Mouse (Mus musculus): ENCODE results near the gene Tdrd7. TPM values are rescaled to one million over a fixed set of nuclear protein-coding genes. Genes with fewer than 3 reads are reported as not detected.
A peak's percentile ranks its signal among the peaks of the same experiment; 100 is the strongest.

Tdrd7 gene
- polyA plus RNA-seq (2016; fragmentation: Nextera tagmentation; extraction: Ambion mirVana), result 20.9 and 22.3 TPM in 2 replicates

DNA sequence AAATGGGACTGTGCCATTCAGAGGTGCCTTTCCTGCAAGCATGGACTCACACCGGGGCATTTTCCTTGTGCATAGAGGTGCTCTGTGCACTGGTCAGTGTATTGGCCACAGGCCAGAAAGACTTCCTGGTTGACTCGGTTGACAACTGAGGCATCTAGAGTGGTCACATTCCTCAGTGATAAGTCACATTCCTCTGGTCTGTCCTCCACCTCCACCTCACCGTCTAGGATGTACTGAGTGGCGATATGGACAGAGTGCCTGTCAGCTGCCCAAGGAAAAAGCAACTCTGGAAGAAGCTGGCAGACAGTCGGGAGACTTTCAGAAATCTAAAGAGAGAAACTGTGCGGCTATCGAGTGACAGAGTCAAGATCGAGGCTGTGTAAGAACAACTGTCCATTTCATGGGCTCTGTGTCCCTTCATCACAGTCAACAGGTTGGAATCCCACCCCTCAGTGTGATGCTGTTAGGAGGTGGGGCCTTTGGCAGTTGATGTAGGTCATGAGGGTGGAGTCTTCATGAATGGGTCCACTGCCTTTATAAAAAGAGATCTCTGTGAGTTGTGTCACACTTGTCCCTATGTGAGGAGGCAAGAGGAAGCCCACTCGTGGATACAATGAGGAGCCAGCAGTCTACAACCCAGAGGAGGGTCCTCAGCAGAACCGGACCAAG lies at the start of gene Tdrd7:
Gene Tdrd7, plus strand, starts transcription at position 564 of the 669 bp plus-strand sequence.
- H3K4me1 ChIP-seq (replicated peaks), result peaks cover 44% of the 10 kb centered on the region
- ATAC-seq (ENCODE audit: insufficient number of reproducible peaks, low FRiP score), result peak; percentile 79
- peak within 1 kb of the TSS; percentile 52 for H3K27ac ChIP-seq (ENCODE audit: poor library complexity, severe bottlenecking)
- no peaks in the 10 kb centered on the region for H3K36me3 ChIP-seq
- no peaks in the 10 kb centered on the region for H3K9me3 ChIP-seq (replicated peaks)
- 15% methylated on average over 10 of the region's 10 CpGs for WGBS
- no peaks in the 10 kb centered on the region for H3K27me3 ChIP-seq (replicated peaks)
- peak within 1 kb of the TSS; percentile 53 for H3K9ac ChIP-seq
- peak within 1 kb of the TSS; percentile 33 for H3K4me3 ChIP-seq
- H3K4me2 ChIP-seq, result peak within 1 kb of the TSS; percentile 66

DNA sequence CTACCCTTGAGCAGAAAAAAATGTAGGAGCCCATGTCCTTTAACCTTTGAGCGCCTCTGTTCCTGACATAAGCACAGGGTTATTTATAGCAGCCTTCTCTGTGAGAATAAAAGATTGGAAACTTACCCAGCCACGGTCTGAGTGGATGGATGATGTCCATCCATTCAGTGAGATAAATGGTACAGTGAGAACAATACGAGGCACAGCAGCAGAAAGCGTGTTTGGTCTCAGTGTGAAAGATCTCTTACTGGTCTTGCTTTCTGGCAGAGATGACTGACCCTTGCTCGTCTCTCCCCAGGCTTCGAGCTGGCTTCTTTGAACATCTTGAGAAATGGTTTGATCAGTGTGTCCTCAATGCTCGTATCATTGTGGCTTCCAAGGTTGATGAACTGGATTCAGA lies 48.0 kb upstream of the Tdrd7 start:
- WGBS, result 54% methylated on average over 7 of the region's 7 CpGs
- Histone ChIP-seq H3K9ac (no peak overlapping the region), H3K4me1 (replicated peaks) (no peaks in the 10 kb centered on the region; the same call in 1 of the 2 replicates), H3K4me2 (no peak overlapping the region), H3K27ac (ENCODE audit: poor library complexity, severe bottlenecking) (no peak overlapping the region; the same call in 1 of the 2 replicates), H3K9me3 (replicated peaks) (0 out of 2 replicates have a peak, but pooled peaks cover 5% of the 10 kb centered on the region), H3K4me3 (no peak overlapping the region), H3K27me3 (replicated peaks) (peaks cover 3% of the 10 kb centered on the region; the same call in 1 of the 2 replicates), H3K36me3 (no peaks in the 10 kb centered on the region)
- no peak for ATAC-seq (ENCODE audit: insufficient number of reproducible peaks, low FRiP score)

DNA sequence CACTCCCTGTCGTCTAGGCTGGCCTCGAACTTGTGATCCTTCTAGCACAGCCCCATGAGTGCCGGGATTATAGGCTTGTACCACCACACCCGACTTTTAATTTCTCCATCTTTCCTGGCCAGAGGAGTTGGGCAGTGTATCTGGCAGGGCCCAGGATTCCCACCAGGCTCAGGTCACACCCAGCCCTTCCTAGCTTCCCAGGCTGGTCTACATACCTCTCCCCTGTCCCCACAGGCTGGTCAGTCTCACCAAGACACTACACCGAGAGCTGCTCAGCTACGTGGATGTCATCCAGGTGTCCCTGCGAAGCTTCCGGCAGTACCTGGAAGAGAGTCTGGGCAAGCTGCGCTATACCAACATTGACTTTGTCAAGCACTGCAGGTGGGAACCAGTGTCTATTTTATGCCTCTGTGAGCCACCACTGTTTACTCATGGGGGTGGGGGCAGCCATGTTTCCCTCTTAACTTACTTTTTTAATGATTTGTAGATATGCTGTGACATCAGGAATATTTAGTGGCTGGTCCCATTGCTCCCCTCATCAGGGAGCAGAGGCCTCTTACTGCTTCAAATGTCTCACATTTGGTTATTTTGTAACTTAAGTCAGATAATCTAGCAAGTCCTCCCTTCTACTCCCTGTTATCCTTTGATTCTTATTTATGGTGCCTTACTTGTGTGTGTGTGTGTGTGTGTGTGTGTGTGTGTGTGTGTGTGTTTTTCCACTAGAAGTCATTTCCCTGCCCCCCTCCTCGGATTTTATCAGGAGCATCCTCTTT lies 43.3 kb upstream of the Tdrd7 start:
- H3K27me3 ChIP-seq (replicated peaks), result 0 out of 2 replicates have a peak, but pooled peaks cover 3% of the 10 kb centered on the region
- no peaks in the 10 kb centered on the region for H3K36me3 ChIP-seq
- no peak for ATAC-seq (ENCODE audit: insufficient number of reproducible peaks, low FRiP score)
- H3K27ac ChIP-seq (ENCODE audit: poor library complexity, severe bottlenecking), result no peak overlapping the region
- H3K9ac ChIP-seq, result no peak overlapping the region
- H3K9me3 ChIP-seq (replicated peaks), result 0 out of 2 replicates have a peak, but pooled peaks cover 5% of the 10 kb centered on the region
- H3K4me3 ChIP-seq, result no peak overlapping the region
- H3K4me2 ChIP-seq, result no peak overlapping the region
- 79% methylated on average over 10 of the region's 10 CpGs for WGBS
- H3K4me1 ChIP-seq (replicated peaks), result no peaks in the 10 kb centered on the region; the same call in 1 of the 2 replicates

DNA sequence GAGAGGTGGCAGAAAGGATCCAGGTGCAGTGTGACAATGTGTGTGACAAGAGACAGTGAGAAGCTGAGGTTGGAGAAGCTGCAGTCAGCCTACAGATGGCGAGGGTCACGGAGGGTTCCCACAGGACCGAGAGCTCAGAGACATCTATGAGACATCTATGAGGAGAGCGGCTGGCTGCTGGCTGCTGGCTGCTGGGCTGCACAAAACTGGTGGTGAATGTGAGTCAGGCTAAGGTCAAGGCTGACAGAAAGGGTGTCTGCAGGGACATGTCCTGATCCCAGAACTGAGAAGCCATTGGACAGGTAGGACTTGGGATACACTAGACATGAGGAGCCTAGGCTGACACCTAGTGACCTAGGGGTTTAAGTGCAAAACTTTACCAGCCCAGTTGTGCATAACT lies 41.1 kb upstream of the Tdrd7 start:
- Histone ChIP-seq H3K9ac (no peak overlapping the region), H3K4me2 (no peak overlapping the region), H3K27me3 (replicated peaks) (0 out of 2 replicates have a peak, but pooled peaks cover 3% of the 10 kb centered on the region), H3K9me3 (replicated peaks) (no peaks in the 10 kb centered on the region), H3K4me3 (no peak overlapping the region), H3K36me3 (no peaks in the 10 kb centered on the region), H3K4me1 (replicated peaks) (no peaks in the 10 kb centered on the region; the same call in 1 of the 2 replicates), H3K27ac (ENCODE audit: poor library complexity, severe bottlenecking) (no peak overlapping the region)
- WGBS, result 83% methylated on average over 4 of the region's 4 CpGs
- no peak for ATAC-seq (ENCODE audit: insufficient number of reproducible peaks, low FRiP score)

DNA sequence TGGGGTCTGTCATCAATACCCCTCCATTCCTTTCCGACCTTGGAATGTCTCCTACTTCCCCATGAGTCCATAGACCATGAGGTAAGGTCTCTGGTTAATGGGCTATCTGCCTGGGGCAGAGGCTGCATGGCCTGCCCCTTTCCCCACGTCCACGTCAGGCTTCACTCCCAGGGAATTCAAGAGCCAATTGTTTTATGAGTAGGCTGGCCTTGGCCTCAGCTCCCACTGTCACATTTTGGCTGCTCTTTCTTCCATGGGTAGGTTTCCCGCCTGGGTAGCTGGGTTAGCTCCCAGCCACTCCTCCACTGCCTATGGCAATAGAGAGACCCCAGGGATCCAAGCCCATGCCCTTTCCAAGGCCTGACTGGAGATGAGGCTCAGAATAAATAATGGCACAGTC lies 36.6 kb upstream of the Tdrd7 start:
- Histone ChIP-seq H3K9ac (no peak overlapping the region), H3K4me1 (replicated peaks) (no peaks in the 10 kb centered on the region), H3K36me3 (no peaks in the 10 kb centered on the region), H3K9me3 (replicated peaks) (no peaks in the 10 kb centered on the region), H3K27me3 (replicated peaks) (no peaks in the 10 kb centered on the region), H3K4me3 (no peak overlapping the region), H3K27ac (ENCODE audit: poor library complexity, severe bottlenecking) (no peak overlapping the region), H3K4me2 (no peak overlapping the region)
- no peak for ATAC-seq (ENCODE audit: insufficient number of reproducible peaks, low FRiP score)
- WGBS, result 80% methylated on average over 4 of the region's 4 CpGs

DNA sequence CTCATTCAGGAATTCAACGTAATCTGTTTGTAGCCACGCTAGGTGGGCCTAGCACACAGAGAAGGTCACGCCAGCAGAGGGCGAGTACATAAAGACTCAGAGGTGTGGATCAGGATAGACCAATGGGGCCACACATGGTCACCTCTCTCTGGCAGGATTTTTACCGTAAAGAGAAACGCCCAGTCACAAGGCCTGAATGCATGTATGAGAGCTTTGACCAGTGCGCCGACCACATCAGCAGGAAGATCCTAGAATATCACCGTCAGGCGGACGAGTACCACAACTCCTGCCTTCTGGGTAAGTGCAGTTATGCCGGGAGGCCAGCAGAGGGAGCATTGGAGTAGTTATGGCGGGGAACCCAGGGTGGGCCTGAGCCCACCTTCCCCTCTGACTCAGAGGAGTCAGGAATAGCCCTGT lies 23.5 kb upstream of the Tdrd7 start:
- no peaks in the 10 kb centered on the region for H3K9me3 ChIP-seq (replicated peaks)
- no peak overlapping the region for H3K9ac ChIP-seq
- WGBS, result 18% methylated on average over 13 of the region's 13 CpGs
- no peaks in the 10 kb centered on the region for H3K36me3 ChIP-seq
- ATAC-seq (ENCODE audit: insufficient number of reproducible peaks, low FRiP score), result 0 out of 2 replicates have a peak, but pooled peaks have one; percentile 48
- peak overlapping the region; percentile 21 for H3K4me2 ChIP-seq
- no peaks in the 10 kb centered on the region for H3K27me3 ChIP-seq (replicated peaks)
- H3K27ac ChIP-seq (ENCODE audit: poor library complexity, severe bottlenecking), result no peak overlapping the region
- no peaks in the 10 kb centered on the region; the same call in 1 of the 2 replicates for H3K4me1 ChIP-seq (replicated peaks)
- H3K4me3 ChIP-seq, result no peak overlapping the region

DNA sequence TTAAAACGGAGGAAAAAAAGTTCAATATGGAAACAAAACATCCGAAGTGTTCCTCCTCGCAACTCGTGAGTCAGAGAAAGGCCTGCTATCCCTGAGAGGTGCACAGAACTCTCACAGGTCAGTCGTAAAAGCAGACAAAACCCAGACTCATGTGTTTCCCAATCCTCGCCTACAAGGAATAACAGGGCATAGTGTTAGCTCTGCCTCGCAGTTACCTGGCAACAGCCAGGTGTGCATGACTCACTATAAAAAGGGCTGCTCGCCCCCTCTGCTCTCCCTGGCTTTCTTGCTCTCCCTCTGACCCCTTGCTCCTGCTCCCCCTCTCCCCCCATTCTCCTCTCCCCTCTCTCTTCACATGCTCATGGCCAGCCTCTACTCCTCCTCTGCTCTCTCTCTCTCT lies 17.4 kb upstream of the Tdrd7 start:
- Histone ChIP-seq H3K36me3 (no peaks in the 10 kb centered on the region), H3K4me3 (no peak overlapping the region), H3K9ac (no peak overlapping the region), H3K27me3 (replicated peaks) (no peaks in the 10 kb centered on the region; the same call in 1 of the 2 replicates), H3K27ac (ENCODE audit: poor library complexity, severe bottlenecking) (no peak overlapping the region), H3K9me3 (replicated peaks) (no peaks in the 10 kb centered on the region), H3K4me1 (replicated peaks) (peaks cover 13% of the 10 kb centered on the region), H3K4me2 (no peak overlapping the region)
- no peak for ATAC-seq (ENCODE audit: insufficient number of reproducible peaks, low FRiP score)
- WGBS, result 78% methylated on average over 8 of the region's 8 CpGs

DNA sequence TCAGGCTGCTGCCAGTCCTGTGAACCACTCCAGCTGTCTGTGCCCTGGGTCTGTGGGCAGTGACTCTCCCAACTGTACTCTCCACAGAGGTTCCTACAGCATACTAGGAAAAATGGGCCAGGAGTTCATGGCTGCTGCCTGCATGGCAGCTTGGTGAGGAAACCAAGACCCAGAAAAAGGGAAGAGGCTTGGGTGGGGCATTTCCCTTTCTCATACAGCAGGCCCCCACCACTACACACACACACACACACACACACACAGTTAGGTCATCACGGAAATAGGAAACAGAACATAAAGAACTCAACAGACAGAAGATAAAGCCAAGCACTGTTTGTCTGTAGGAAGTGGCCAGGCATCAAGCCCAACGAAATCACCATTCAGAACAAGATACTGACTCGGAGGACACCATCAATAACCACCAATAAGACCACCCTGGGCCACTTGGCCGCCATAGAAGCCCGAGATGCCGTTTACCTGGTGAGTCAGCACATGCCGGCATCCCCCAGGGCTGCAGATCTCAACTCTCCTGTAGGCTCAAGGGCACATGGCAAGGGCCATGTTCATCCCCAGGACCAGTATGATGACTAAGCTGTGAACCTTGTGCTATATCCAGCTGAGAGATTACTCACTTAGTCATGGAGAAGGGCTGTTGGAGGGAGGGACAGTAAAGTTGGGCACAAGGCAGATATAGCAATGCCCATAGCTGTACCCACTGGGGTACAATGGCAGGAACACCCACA lies 15.9 kb upstream of the Tdrd7 start:
- H3K27me3 ChIP-seq (replicated peaks), result no peaks in the 10 kb centered on the region; the same call in 1 of the 2 replicates
- H3K27ac ChIP-seq (ENCODE audit: poor library complexity, severe bottlenecking), result no peak overlapping the region
- no peaks in the 10 kb centered on the region for H3K36me3 ChIP-seq
- no peak overlapping the region for H3K4me2 ChIP-seq
- H3K9me3 ChIP-seq (replicated peaks), result no peaks in the 10 kb centered on the region
- H3K4me1 ChIP-seq (replicated peaks), result peaks cover 13% of the 10 kb centered on the region
- no peak overlapping the region for H3K9ac ChIP-seq
- WGBS, result 58% methylated on average over 7 of the region's 7 CpGs
- peak; percentile 40; the same call in 1 of the 2 replicates for ATAC-seq (ENCODE audit: insufficient number of reproducible peaks, low FRiP score)
- H3K4me3 ChIP-seq, result no peak overlapping the region

DNA sequence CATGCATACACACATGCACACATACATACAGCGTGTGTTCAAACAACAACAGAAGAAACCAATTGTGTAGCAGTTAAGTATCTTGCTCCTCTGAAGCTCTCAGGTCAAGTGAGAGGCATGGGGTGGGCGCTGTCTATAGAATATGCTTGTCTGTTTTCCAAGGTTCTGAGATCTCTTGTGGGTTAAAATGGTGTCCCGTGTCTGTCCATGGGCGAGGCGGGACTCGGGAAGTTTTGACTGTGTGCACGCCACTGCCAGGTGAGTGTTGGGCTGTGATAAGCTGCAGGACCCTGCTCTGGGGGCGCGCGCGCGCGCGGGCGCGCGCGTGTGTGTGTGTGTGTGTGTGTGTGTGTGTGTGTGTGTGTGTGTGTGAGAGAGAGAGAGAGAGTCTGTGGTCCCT lies 13.3 kb upstream of the Tdrd7 start:
- no peaks in the 10 kb centered on the region for H3K36me3 ChIP-seq
- H3K27ac ChIP-seq (ENCODE audit: poor library complexity, severe bottlenecking), result no peak overlapping the region
- H3K4me2 ChIP-seq, result no peak overlapping the region
- no peaks in the 10 kb centered on the region for H3K9me3 ChIP-seq (replicated peaks)
- no peak overlapping the region for H3K4me3 ChIP-seq
- H3K27me3 ChIP-seq (replicated peaks), result no peaks in the 10 kb centered on the region; the same call in 1 of the 2 replicates
- no peak overlapping the region for H3K9ac ChIP-seq
- H3K4me1 ChIP-seq (replicated peaks), result peaks cover 13% of the 10 kb centered on the region
- no peak for ATAC-seq (ENCODE audit: insufficient number of reproducible peaks, low FRiP score)
- 94% methylated on average over 18 of the region's 18 CpGs for WGBS

DNA sequence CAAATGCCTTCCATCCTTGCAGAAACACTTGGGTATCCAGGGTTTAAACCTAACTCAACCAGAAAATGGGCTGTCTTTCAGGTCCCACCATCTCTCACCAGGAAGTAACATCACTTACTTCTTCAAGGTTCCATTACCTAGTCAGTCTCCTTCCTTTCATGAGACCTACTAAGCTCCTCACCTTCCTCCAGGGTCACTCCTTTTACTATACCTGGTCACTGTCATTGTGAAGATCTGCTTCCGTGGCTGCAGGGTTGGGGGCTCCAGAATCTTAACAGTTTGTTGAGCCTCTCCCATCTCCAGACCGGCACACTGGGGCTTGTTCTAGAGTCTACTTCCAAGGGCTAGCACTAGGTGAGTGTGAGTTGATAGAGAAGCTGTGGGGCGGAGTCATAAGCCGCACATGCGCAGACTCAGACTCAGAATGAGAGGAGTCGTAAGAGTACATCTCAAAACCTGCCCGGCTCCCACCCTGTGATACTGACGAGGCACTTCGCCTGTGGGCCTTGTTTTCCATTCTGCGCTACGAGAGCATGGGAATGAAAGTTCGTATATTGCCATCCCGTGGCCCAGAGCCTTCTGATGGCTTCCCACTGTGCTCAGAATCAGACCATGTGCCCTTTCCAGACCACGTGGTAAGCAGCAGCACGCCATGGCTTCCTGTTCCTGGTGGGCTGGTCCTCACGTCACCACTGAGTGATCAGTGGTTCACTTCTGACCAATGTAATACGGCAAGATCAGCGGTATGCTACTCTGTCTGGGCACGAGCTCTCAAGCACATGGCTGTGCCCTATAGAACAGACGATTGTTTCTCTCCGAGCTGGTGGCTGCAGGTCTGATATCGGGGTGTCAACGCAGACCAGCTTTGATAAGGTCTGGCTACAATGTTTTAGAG lies 11.9 kb upstream of the Tdrd7 start:
- no peaks in the 10 kb centered on the region for H3K9me3 ChIP-seq (replicated peaks)
- no peak overlapping the region for H3K4me2 ChIP-seq
- no peak overlapping the region for H3K27ac ChIP-seq (ENCODE audit: poor library complexity, severe bottlenecking)
- no peak for ATAC-seq (ENCODE audit: insufficient number of reproducible peaks, low FRiP score)
- 84% methylated on average over 23 of the region's 23 CpGs for WGBS
- no peak overlapping the region for H3K4me3 ChIP-seq
- H3K4me1 ChIP-seq (replicated peaks), result peaks cover 13% of the 10 kb centered on the region
- no peaks in the 10 kb centered on the region; the same call in 1 of the 2 replicates for H3K27me3 ChIP-seq (replicated peaks)
- no peaks in the 10 kb centered on the region for H3K36me3 ChIP-seq
- no peak overlapping the region for H3K9ac ChIP-seq

All from heart, embryonic 12.5 days (tissue).